Mouse (Mus musculus): Measurements from ENCODE around the gene Rpl15. TPM values are rescaled to one million over a fixed set of nuclear protein-coding genes. Genes with fewer than 3 reads are reported as not detected.
"Not testable (repeated sequence)": the region's sequence is repeated elsewhere in the genome, so short reads cannot be mapped to it uniquely, and the experiment has no call there.

The Rpl15 gene
- total RNA-seq (2021) = 100 to 1,000 TPM; 564 to 583 TPM

DNA sequence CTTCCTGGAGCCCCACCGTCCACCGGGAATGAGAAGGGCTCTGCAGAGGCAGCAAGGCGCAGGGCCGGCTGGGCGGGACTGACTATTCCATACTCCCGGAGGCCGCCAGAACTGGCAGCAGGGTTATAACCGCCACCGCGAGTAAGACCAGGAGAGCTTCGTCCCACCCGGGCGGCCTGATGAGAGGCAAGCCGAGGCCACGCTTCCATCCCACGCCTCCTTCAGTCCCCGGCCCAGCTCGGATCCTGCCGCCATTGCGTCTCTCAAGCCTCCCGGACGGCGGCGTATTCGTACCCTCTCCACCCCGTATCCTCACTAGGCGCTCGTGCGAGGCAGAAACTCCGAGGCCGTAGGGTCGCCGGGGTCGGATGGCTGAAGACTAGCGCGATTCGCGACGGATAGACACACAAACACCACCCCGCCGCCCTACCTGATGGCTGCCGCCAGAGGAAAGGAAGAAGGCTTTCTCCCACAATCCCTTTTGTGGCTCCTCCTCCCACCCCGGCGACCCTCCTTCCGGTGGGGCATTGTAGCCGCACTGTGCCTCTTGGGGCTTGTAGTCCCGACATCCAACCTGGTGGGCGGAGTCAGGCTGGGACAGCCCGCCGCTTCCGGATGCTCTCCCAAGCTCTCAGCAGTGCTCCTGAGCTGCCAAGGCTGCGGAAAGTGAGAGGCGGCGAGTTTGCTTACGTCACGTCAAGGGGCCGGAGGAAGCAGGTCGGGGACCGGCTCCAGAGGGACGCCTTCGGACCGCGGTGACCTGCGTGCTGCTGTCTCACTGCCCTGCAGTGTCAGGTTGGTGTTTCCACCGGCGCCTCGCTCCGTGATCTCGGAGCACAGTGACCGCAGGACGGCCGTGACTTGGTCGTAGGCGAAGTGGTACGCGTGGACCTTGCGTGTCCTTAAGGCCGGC, at the start of gene Rpl15, which contains the start of gene Nkiras1:
Gene Rpl15 (minus strand): TSS at position 863 of the 913 bp plus-strand sequence.
Gene Nkiras1 (plus strand): TSS at position 608 of the 913 bp plus-strand sequence.
- peak; percentile 99 for DNase-seq (ENCODE audit: low spot score)
- intact Hi-C loops (cut with DNase I) = loop anchor here (5.0 kb wide), 1 partner anchor 62 kb away; the partner anchor contains the start of gene Ube2e1

DNA sequence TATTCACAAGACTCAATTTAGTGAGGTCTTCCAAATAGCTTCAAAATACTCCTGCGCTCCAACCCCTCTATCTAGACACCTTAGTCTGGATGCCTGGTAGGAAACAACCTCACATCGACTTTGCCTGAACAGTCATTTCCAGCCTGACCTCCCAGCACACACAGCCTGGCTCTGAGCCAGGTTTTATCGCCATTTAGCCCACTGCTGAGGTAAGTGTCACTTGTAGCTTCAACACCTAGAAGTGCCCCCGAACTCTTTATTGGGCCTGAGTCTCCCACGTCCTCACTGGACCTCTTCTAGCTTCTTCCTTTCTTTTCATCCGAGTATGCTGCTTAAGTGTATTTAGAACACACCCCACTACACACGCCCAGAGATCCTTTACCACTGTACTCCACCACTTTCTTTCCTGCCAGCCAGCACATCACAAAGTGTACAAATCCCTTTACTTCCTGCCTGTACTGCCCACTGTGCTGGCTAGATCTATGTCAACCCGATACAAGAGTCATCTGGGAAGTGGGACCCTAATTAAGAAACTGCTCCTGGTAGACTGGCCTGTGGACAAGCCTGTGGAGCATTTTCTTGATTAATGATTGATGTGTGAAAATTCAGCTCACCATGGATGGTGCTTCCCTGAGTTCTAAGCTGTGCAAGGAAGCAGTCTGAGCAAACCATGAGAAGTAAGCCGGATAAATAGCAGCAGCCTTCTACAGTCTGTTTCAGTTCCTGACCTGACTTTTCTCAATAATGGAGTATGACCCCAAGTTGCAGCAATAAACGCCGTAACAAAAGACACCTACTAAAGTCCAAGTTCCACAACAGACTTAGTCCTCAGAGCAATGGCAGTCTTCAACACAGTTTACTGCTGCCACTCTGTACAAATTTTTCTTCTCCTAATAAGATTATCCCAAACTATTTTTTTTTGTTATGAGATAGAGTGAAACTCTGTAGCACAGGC, 46.5 kb upstream of the Rpl15 start:
- intact Hi-C loops (cut with DNase I) = no loop called here
- DNase-seq (ENCODE audit: low spot score) = no peak

DNA sequence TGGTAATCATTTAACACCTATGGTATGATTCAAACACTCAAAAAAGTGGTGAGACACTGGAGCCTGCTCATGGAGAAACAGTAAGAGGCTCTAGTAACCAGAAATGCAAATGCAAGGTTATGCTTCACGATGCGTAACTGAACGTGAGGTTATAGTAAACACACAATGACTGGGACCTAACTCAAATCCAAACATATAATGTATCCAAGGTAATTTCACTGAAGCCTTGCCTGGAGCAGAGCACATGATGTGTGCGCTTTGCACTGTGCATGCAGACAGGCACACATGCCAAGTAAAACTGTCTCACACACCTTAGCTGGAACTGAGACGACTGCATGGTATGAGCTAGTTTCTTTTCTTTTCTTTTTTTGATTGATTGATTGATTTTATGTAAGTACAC, 33.0 kb upstream of the Rpl15 start:
- DNase-seq (ENCODE audit: low spot score) = no peak
- intact Hi-C loops (cut with DNase I) = no loop called here

DNA sequence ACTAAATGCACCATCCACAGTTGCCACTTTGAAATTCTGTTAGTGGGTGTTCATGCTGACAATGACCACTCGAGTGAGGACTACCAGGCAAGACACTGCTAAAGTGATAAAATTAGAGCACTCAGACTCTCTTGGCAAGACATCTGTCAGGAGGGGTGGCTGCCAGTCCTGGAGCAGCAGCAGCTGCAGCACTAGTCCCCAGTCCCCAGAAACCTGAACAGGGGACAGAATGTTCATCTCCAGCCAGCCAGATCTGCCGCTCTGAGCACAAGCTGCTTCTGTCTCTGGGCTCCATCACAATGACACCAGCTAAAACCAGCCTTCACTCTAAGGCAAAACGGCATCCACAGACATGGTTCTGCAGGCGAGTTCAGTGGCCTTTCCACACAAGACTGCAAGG, 32.1 kb upstream of the Rpl15 start:
- peak; percentile 29 for DNase-seq (ENCODE audit: low spot score)
- intact Hi-C loops (cut with DNase I) = no loop called here

DNA sequence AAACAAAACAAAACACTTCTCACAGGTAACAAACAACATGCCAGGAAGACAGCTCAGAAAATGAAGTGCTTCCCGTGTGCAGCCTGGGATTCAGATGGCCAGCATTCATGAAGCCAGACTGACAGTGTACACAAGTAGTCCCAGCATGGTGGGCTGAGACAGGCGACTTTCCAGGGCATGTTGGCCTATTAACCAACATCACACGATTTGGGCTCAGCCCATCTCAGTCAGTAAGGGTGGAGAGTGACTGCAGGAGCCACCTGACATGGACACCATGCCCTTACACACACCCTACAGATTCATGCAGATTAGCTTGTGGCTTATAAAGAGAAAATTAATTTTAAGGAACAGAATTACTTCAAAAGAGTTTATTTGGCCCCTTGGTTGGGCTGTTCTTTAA, 31.6 kb upstream of the Rpl15 start:
- DNase-seq (ENCODE audit: low spot score) = no peak
- intact Hi-C loops (cut with DNase I) = no loop called here

DNA sequence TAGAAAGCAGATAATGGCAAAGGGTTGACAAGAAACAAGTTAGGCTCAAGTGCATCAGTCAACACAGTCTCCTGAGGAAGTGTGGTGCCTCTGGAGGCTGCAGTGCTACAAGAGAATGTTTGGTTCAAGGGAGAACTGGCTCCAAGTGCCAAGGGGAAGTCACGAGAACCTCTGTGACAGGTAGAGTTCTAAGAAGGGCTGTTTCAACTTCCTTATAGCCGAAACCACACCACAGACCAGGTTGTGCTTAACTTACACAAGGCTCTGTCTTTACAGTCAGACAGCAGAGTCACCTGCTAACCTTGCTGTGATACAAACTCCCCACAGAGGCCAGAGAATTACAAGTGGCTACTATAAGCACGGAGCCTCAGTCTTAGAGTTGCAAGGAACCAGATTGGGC, 30.4 kb upstream of the Rpl15 start:
- no peak for DNase-seq (ENCODE audit: low spot score)
- intact Hi-C loops (cut with DNase I) = no loop called here

DNA sequence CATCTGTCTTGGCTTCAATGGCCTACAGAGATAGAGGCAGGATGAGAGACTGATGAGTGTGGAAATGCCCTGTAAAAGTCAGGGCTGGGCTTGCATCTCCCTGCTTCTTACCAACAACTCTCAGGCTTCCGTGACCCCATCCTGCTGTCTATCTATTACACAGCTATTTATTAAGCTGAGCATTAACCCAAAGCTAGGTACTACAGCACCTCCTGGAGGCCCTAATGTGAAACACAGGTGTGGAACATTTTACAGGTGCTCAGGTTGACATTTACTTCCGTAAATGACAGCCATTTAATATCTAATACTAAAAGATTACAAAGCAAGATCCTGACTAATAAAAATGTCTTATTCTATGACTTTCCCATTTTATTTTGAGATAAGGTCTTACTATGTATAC, 29.5 kb upstream of the Rpl15 start:
- intact Hi-C loops (cut with DNase I) = no loop called here
- no peak for DNase-seq (ENCODE audit: low spot score)

GRCm38 (mm10) chr14:18298874-18299273, 27.7 kb upstream of the Rpl15 start:
- intact Hi-C loops (cut with DNase I) = no loop called here

DNA sequence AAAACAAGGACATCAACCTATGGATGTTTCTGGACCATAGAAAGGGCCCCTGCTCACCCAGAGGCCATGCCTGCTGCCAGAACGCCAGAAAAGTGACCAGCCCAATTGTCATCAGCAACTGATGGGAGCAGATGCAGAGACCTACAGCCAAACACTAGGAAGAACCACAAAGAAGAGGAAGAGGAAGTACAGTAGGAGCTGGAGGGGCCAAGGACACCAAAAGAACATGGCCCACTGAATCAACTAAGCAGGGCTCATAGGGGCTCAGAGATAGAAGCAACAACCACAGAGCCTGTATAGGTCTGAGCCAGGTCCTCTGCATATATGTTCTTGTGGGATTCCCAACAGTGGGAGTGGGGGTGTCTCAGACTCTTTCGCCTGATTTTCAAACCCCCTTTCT, 26.2 kb upstream of the Rpl15 start:
- no peak for DNase-seq (ENCODE audit: low spot score)

More at GRCm38 (mm10) chr14:18298874-18299273, 27.7 kb upstream of the Rpl15 start:
- DNase-seq (ENCODE audit: low spot score) = no peak

DNA sequence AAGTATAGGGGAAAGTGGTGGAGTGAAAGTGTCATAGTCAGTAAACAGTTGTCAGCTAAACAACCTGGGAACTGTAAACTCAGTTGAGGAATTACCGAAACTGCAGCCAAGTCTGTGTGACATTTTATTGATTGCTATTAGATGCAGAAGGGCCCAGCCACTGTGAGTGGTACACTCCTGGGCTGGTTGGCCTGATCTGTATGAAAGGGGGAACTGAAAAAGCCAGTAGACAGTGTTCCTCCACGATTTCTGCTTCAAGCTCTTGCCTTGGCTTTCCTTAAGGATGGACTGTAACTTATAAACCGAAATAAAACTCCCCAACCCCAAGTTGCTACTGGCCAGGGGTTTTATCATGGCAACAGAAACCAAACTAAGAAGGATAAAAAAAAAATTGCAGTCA, 21.4 kb upstream of the Rpl15 start:
- intact Hi-C loops (cut with DNase I) = no loop called here

More for the DNA sequence above, 26.2 kb upstream of the Rpl15 start:
- intact Hi-C loops (cut with DNase I) = no loop called here

GRCm38 (mm10) chr14:18292111-18292510, 20.9 kb upstream of the Rpl15 start:
- intact Hi-C loops (cut with DNase I) = no loop called here
- DNase-seq (ENCODE audit: low spot score) = no peak

More for the DNA sequence above, 21.4 kb upstream of the Rpl15 start:
- DNase-seq (ENCODE audit: low spot score) = no peak

DNA sequence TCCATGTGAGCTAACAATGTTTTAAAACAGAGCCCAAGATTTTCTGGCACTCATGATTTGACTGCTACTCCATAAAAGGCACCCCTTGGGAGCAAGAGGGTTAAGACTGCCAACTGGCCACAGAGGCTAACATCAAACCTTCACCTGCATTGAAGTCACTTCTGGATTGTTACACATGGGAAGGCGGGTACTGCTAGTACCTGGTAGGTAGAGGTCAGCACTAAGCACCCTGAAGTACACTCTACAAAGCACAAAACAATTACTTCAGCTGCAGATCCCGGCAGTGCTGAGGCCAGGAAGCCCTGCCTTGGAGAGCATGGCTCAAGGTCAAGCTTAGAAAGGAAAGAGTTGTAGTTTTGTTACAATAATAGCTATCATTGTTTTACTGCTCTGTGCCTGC, 16.2 kb upstream of the Rpl15 start:
- intact Hi-C loops (cut with DNase I) = no loop called here

GRCm38 (mm10) chr14:18286441-18286840, 15.2 kb upstream of the Rpl15 start:
- no peak for DNase-seq (ENCODE audit: low spot score)
- intact Hi-C loops (cut with DNase I) = no loop called here

More for the DNA sequence above, 16.2 kb upstream of the Rpl15 start:
- DNase-seq (ENCODE audit: low spot score) = no peak

GRCm38 (mm10) chr14:18285476-18285875, 14.3 kb upstream of the Rpl15 start:
- no peak for DNase-seq (ENCODE audit: low spot score)
- intact Hi-C loops (cut with DNase I) = no loop called here

DNA sequence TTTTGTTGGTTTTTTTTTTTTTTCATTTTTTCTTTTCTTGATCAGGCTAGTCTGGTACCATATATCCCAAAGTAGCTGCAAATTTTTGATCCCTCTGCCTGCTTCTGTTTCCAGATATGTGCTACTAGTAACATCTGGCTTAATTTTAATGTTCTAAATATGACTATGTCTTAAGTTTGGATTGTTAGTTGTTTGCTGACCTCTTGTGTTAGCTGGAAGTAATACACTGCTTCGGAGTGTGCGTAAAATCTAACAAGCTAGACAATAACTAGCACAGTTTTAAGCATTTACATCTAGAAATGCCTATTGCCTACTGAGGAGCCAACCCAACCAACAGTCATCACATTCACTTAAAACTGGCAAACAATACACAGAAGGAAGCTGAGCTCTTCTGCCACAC, 13.4 kb upstream of the Rpl15 start:
- intact Hi-C loops (cut with DNase I) = loop anchor here (5.0 kb wide), 1 partner anchor 72 kb away; no protein-coding TSS in a partner anchor
- no peak for DNase-seq (ENCODE audit: low spot score)

DNA sequence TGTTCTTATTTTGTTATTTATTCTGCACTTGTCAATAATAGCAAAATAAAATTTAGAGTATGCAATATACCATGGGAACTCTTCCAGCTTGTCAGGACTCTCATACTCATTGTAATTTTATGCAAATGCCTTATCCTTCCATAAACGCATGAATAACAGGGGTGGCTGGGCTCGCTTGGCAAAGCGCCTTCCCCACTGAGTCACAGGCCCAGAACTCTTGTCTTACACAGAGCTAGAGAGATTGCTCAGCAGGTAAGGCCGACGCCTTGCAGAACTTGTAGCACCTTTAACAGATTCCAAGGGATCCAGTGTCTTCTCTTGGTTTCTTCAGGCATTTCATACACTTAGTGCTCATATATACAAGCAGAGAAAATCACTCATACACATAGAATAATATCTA, 9.2 kb upstream of the Rpl15 start:
- intact Hi-C loops (cut with DNase I) = loop anchor here (5.0 kb wide), 1 partner anchor 68 kb away; no protein-coding TSS in a partner anchor
- no peak for DNase-seq (ENCODE audit: low spot score)

GRCm38 (mm10) chr14:18274526-18274925, 3.3 kb upstream of the Rpl15 start:
- DNase-seq (ENCODE audit: low spot score) = no peak
- intact Hi-C loops (cut with DNase I) = loop anchor here (5.0 kb wide), 1 partner anchor 58 kb away; the partner anchor contains the start of gene Ube2e1

GRCm38 (mm10) chr14:18271666-18272065, 475 bp upstream of the Rpl15 start:
- intact Hi-C loops (cut with DNase I) = loop anchor here (5.0 kb wide), 1 partner anchor 61 kb away; the partner anchor contains the start of gene Ube2e1
- no peak for DNase-seq (ENCODE audit: low spot score)

DNA sequence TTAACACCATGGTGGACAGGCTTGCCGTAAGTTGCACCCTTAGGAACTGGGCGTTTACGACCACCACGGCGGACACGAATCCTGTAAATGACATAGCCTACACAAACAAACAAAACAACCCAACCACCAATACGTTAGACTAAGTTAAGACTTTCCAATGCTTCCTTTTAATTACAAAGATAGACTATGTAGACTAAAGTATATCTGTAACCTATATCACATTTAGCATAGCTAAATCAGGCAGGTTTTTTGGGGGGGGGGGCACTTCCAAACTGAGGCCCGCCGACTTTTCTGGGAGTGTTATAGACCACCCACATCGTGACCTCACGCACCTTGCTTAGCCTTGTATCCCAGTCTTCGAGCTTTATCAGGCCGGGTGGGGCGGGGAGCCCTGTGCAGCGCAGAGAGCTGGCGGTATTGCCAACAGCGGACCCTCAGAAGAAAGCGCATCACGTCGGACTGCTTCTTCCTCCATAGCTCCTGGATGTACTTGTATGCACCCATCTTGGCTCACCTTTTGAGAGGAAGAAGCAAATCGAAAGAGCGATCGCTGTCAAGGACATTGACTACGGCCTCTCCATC, 1.2 kb downstream of the Rpl15 start:
- not testable (repeated sequence) for DNase-seq (ENCODE audit: low spot score)
- intact Hi-C loops (cut with DNase I) = loop anchor here (2.0 to 5.0 kb wide), 2 partner anchors 29 to 62 kb away; partner anchors contain the start of gene Ube2e1

DNA sequence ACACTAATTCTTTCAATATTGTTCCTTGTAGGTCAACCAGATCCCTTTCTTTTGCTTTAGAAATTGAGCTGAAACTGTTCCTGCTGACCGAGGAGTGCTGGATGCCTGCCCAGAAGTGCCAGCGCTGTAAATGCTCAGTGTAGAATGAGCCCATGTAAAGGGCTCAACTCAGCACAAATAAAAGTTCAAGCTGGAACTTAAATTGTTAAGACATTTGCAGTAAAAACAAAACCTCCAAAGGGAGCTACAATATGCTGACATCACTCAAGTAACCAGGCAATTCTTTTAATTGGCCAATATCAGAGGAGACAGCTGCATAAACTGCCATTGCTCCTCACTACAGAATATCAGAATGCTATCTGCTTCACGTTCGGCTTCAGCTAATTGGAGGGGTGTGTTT, 7.8 kb downstream of the Rpl15 start:
- DNase-seq (ENCODE audit: low spot score) = no peak
- intact Hi-C loops (cut with DNase I) = loop anchor here (2.0 kb wide), 1 partner anchor 21 kb away; no protein-coding TSS in a partner anchor

Data from heart, postnatal 25 days (tissue).